Mouse (Mus musculus) liver, embryonic 14.5 days (tissue): ENCODE data around the gene Fbxw4. TPM values are rescaled to one million over a fixed set of nuclear protein-coding genes. Genes with fewer than 3 reads are reported as not detected.
A peak's percentile ranks its signal among the peaks of the same experiment; 100 is the strongest.

Experiments
- ATAC-seq: fragments of 200-750 bp; cut with Nextera tagmentation; 2 replicates; pipeline ENCODE4 v1.8.0; 2017; ENCODE audit warnings: moderate number of reproducible peaks, mild to moderate bottlenecking, moderate library complexity; ENCODE audit not compliant: insufficient read depth
- DNase-seq, 3 experiments: peaks; one replicate each; pipeline ENCODE4 v3.0.0-alpha.2; 2012 to 2013; ENCODE audit warnings: low read depth in 3 of 3, low spot score in 3 of 3
- H3K27ac ChIP-seq: fragments of 300-500 bp; sonication (generic); 2 replicates; pipeline ENCODE4 v1.5.1; 2014; ENCODE audit warnings: moderate library complexity, mild to moderate bottlenecking, control low read depth, inconsistent platforms
- H3K27me3 ChIP-seq: fragments of 300-500 bp; sonication (generic); 2 replicates; pipeline ENCODE4 v1.6.1; 2014; ENCODE audit warnings: mild to moderate bottlenecking, low read length, moderate library complexity; ENCODE audit not compliant: control insufficient read depth, insufficient read depth
- H3K36me3 ChIP-seq: fragments of 300-500 bp; sonication (generic); replicated peaks from 2 replicates; pipeline ENCODE4 v1.6.1; 2014; ENCODE audit warnings: low read depth; ENCODE audit not compliant: control insufficient read depth, insufficient read depth
- H3K4me1 ChIP-seq, 2 experiments: fragments of 200-500 bp in 1 of 2; fragments of 300-500 bp in 1 of 2; sonication (generic) in 1 of 2; replicated peaks; 2 replicates each; pipeline ENCODE4 v1.6.1; 2012 to 2014; ENCODE audit warnings: antibody characterized with exemption in 1 of 2, inconsistent platforms in 1 of 2, low read length in 1 of 2; ENCODE audit not compliant: control insufficient read depth in 2 of 2, insufficient read depth in 2 of 2
- H3K4me2 ChIP-seq: fragments of 300-500 bp; sonication (generic); 2 replicates; pipeline ENCODE4 v1.6.1; 2014; ENCODE audit warnings: low read depth, mild to moderate bottlenecking, control low read depth, moderate library complexity
- H3K4me3 ChIP-seq, 2 experiments: fragments of 200-500 bp in 1 of 2; fragments of 300-500 bp in 1 of 2; sonication (generic) in 1 of 2; 2 replicates each; pipeline ENCODE4 v1.5.1; 2012 to 2014; ENCODE audit warnings: low read depth in 2 of 2, low read length in 2 of 2, mild to moderate bottlenecking in 2 of 2, control low read depth in 1 of 2, inconsistent platforms in 1 of 2, moderate library complexity in 1 of 2; ENCODE audit not compliant: insufficient read depth in 1 of 2
- H3K9ac ChIP-seq: fragments of 300-500 bp; sonication (generic); replicated peaks from 2 replicates; pipeline ENCODE4 v1.6.1; 2014; ENCODE audit warnings: mild to moderate bottlenecking, control low read depth, moderate library complexity
- H3K9me3 ChIP-seq: fragments of 300-500 bp; sonication (generic); 2 replicates; pipeline ENCODE4 v1.6.1; 2016; ENCODE audit warnings: low read length, mixed read lengths; ENCODE audit not compliant: control insufficient read depth
- CTCF ChIP-seq: IDR thresholded peaks from 2 replicates; pipeline ENCODE4 v1.5.1; 2016; ENCODE audit warnings: antibody characterized with exemption, low read depth, control low read depth
- EP300 ChIP-seq: IDR thresholded peaks from 2 replicates; pipeline ENCODE4 v1.6.1; 2016; ENCODE audit warnings: antibody characterized with exemption, low read depth
- WGBS: fragments of 180-500 bp; shearing (Covaris S2); extraction: QIAGEN DNeasy Blood & Tissue Kit; methylation state at CpG from one replicate; pipeline ENCODE4 v1.1.7; 2014; ENCODE audit not compliant: insufficient replicate concordance; 5-methylcytosine and 5-hydroxymethylcytosine counted together
- polyA plus RNA-seq, 2 experiments: library from polyadenylated mRNA; depleted of rRNA in 1 of 2; stranded (reverse) in 1 of 2; unstranded in 1 of 2; fragments of >200 nt; fragmentation: Nextera tagmentation in 1 of 2; extraction: Ambion mirVana in 1 of 2; gene quantifications; 2 replicates each; pipeline versions ENCODE4 v1.2.1 to v1.2.3; 2012 to 2014

Gene Fbxw4
- polyA plus RNA-seq, 2 experiments, result 2.5 to 14.5 TPM

DNA sequence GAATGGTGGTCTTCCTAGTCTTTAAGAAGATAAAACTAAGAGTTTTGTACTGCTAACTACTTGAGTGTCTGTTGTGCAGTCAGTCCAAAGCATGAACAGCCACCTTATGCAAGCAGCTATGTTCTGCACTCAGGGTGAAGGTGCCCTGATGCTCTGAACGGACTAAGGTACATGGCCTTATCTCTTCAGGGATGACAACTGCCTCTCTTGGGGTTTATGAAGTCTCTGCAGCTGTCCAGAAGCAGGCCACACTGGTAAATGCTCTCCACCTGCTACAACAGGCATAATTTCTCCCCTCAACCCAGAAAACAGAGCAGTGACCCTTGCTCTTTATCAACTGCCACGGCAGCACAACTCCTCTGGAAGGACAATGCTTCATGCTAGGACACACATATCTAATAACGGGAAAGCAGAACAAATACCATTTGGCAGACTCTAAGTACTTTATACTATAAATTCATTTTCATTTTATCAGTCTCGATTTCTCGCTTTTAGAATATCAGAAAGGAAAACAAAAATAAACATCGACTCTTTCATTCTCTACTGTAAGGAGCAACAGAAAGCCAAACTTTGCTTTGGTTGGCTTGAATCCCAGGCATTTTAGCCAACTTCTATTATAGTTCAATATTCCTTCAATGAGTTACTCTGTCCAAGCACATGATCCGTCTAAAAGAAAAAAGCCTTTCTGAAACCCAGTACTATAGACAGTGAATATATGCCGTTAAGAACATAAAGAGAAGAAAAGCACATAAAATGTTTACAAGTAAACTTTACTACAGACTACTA, 3.1 kb downstream of the Fbxw4 start:
- Histone ChIP-seq H3K9me3 (no peaks in the 10 kb centered on the region), H3K9ac (peak overlapping the region; percentile 53), H3K36me3 (no peaks in the 10 kb centered on the region), H3K27ac (peak overlapping the region; percentile 70), H3K4me2 (peak overlapping the region; percentile 66), H3K4me3 (peak overlapping the region in 1 of 2 experiments; percentile 3; a peak in 1 of 4 replicates), H3K27me3 (no peaks in the 10 kb centered on the region), H3K4me1 (peaks cover 31 to 41% of the 10 kb centered on the region in 2 experiments)
- TF ChIP-seq EP300 (0 out of 2 replicates have a peak, but pooled peaks have one; percentile 3), CTCF (no peak)
- DNase-seq, result peak in 1 of 3 experiments; percentile 48
- ATAC-seq, result no peak
- 37% methylated on average over 8 of the region's 8 CpGs for WGBS

DNA sequence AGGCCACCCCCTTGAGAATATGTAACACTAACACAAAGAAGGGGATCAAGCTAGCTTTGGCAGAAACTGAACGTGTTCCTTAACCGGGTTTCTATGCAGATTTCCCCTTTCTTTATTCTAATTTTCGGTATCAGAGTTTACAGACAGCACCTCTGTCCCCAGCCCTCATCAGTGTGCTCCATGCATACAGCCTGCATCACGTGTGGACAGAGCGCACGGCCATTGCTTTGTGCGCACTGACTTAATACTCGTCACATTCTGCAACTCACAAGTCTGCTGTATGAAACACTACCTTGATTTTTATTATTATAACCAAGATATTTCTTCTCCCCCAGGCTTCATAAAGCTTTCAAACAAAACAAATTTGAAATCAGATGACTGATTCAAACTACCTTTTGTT, 4.2 kb downstream of the Fbxw4 start:
- Histone ChIP-seq H3K9ac (no peak overlapping the region; the same call in 1 of the 2 replicates), H3K27me3 (no peaks in the 10 kb centered on the region), H3K36me3 (no peaks in the 10 kb centered on the region), H3K9me3 (no peaks in the 10 kb centered on the region), H3K4me1 (peaks cover 37 to 45% of the 10 kb centered on the region in 2 experiments), H3K4me3 (no peak overlapping the region), H3K4me2 (no peak overlapping the region), H3K27ac (no peak overlapping the region)
- ATAC-seq (no peak), DNase-seq (no peak)
- WGBS, result 75% methylated on average over 8 of the region's 8 CpGs
- TF ChIP-seq CTCF, result no peak
- TF ChIP-seq EP300, result no peak

DNA sequence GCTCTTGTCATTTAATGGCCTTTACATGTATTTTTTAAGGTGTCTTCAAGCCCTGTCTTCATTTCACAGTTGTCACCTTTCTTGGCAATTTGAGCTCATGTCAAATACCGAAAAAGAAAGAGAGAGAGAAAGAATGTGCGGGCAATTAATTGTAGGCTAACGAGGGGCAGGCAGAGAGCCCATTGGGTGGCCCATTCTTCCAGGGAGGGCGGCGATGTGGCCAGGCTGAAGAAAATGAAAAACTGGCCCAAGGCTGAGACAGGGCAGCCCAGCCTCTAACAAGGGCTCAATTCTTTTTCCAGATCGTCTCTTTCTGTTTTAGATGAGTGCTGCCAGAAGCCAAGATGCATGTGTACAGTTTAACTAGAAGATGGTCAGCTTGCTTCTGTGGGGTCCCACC, 6.1 kb downstream of the Fbxw4 start:
- Histone ChIP-seq H3K4me2 (no peak overlapping the region), H3K27ac (peak overlapping the region; percentile 6; the same call in 1 of the 2 replicates), H3K27me3 (no peaks in the 10 kb centered on the region), H3K9me3 (no peaks in the 10 kb centered on the region), H3K9ac (no peak overlapping the region), H3K36me3 (no peaks in the 10 kb centered on the region), H3K4me3 (no peak overlapping the region), H3K4me1 (peaks cover 33 to 40% of the 10 kb centered on the region in 2 experiments)
- ATAC-seq (no peak), DNase-seq (no peak)
- no peak for TF ChIP-seq EP300
- TF ChIP-seq CTCF, result no peak
- 83% methylated on average over 6 of the region's 6 CpGs for WGBS

DNA sequence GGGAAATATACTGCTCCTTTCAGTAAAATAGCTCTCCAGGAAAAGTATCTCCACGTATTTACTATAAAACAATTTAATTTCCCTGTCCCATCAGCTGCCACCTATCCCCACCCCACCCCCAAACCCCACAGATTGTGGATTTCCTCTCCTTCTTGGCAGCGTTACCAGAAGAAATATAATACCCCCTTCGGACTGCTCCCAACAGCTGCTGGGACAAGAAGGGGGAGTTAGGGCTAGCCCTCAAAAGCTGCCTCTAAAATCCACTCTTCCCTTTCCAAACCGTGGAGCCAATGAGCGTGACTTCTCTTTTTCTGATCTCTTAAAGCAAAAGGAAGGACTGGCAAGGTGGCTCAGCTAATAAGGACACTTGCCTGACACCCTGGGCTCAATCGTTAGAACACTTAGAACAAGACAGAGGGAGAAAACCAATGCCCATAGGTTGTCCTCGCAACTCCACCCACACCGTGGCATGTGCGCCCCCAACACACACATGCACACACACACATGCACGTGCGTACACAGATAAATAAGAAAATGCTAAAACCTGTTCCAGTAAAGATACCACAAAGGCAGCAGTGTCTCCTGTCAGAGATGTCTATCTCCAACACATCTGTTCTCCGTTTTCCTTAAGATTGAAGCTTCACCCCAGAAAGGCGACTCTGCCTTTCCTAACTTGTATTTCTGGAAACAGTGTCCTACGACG, 7.7 kb downstream of the Fbxw4 start:
- no peak overlapping the region for H3K4me3 ChIP-seq
- DNase-seq (peak; percentile 59 to 67 (median 64)), ATAC-seq (peak; percentile 78)
- H3K4me2 ChIP-seq, result peak overlapping the region; percentile 50
- peak overlapping the region; percentile 50 for H3K9ac ChIP-seq
- peaks cover 30 to 38% of the 10 kb centered on the region in 2 experiments for H3K4me1 ChIP-seq
- H3K9me3 ChIP-seq, result no peaks in the 10 kb centered on the region
- H3K36me3 ChIP-seq, result no peaks in the 10 kb centered on the region
- no peaks in the 10 kb centered on the region for H3K27me3 ChIP-seq
- 12% methylated on average over 15 of the region's 15 CpGs for WGBS
- no peak for TF ChIP-seq CTCF
- TF ChIP-seq EP300, result peak; percentile 82
- peak overlapping the region; percentile 7 for H3K27ac ChIP-seq

DNA sequence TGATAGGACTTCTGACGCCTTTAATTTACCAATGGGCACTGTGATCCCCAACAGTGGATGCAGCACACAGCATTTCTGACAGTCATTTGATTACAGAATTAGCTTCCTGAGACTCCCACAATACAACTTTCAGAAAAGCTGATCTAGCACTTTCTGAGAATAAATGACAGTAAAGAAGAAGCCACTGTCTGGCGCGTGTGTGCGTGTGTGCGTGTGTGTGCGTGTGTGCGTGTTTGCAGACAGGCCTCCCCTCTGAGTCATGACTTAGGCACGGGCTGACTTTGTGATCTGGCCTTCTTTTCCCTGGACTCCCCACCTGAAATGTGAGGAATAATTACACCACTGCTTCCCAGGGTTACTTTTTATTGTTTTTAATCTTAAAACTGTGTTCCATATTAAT, 8.6 kb downstream of the Fbxw4 start:
- no peaks in the 10 kb centered on the region for H3K9me3 ChIP-seq
- TF ChIP-seq EP300 (no peak), CTCF (no peak)
- ATAC-seq, result no peak
- no peak for DNase-seq
- H3K36me3 ChIP-seq, result no peaks in the 10 kb centered on the region
- no peaks in the 10 kb centered on the region for H3K27me3 ChIP-seq
- peak overlapping the region; percentile 13; the same call in 1 of the 2 replicates for H3K9ac ChIP-seq
- 82% methylated on average over 8 of the region's 8 CpGs for WGBS
- no peak overlapping the region for H3K27ac ChIP-seq
- H3K4me3 ChIP-seq, result no peak overlapping the region
- H3K4me1 ChIP-seq, result peaks cover 21 to 31% of the 10 kb centered on the region in 2 experiments
- peak overlapping the region; percentile 50 for H3K4me2 ChIP-seq
